Mouse (Mus musculus) lung, adult 18-20 months (tissue): ENCODE results near the gene Haus5.
A peak's percentile ranks its signal among the peaks of the same experiment; 100 is the strongest.

ENCODE experiments used
- DNase-seq, 2 experiments: peaks; one replicate each; pipeline ENCODE4 v3.0.0; 2022; ENCODE audit warnings: mixed read lengths in 2 of 2

Haus5 gene

GRCm38 (mm10) chr7:30664529-30665200 is at the start of gene Haus5:
Gene Haus5 (minus strand): TSS chr7:30664994.
- DNase-seq, result peak; percentile 89 to 92

- no peak for DNase-seq
These were observed 47.1 kb upstream of the Haus5 start, which contains the start of gene Atp4a for GRCm38 (mm10) chr7:30711942-30712341. Gene Atp4a (plus strand): TSS chr7:30712209.

- no peak for DNase-seq
These were observed 42.6 kb upstream of the Haus5 start for GRCm38 (mm10) chr7:30707441-30707840.

- no peak for DNase-seq
These were observed 41.6 kb upstream of the Haus5 start for GRCm38 (mm10) chr7:30706214-30706882.

GRCm38 (mm10) chr7:30698589-30698988 is 33.8 kb upstream of the Haus5 start, which contains the start of gene 2200002J24Rik:
Gene 2200002J24Rik (plus strand): TSS chr7:30698926.
- peak in 1 of 2 experiments; percentile 14 for DNase-seq

GRCm38 (mm10) chr7:30698101-30698500 is 33.3 kb upstream of the Haus5 start:
- DNase-seq, result no peak

GRCm38 (mm10) chr7:30688325-30688724 is 23.5 kb upstream of the Haus5 start:
- DNase-seq, result no peak

GRCm38 (mm10) chr7:30683425-30683824 is 18.6 kb upstream of the Haus5 start:
- no peak for DNase-seq

GRCm38 (mm10) chr7:30681897-30682296 is 17.1 kb upstream of the Haus5 start:
- DNase-seq, result no peak

- DNase-seq, result no peak
These were observed 13.6 kb upstream of the Haus5 start for GRCm38 (mm10) chr7:30678263-30678975.

GRCm38 (mm10) chr7:30671480-30671879 is 6.7 kb upstream of the Haus5 start, which contains the start of gene Pmis2:
Gene Pmis2 (minus strand): TSS chr7:30671605.
- DNase-seq, result no peak

GRCm38 (mm10) chr7:30669229-30669628 is 4.4 kb upstream of the Haus5 start:
- no peak for DNase-seq

GRCm38 (mm10) chr7:30665321-30665720 is 527 bp upstream of the Haus5 start:
- DNase-seq, result peak in 1 of 2 experiments; percentile 5

- DNase-seq, result peak; percentile 99
These were observed 14.9 kb downstream of the Haus5 start, which contains the start of gene Rbm42 for GRCm38 (mm10) chr7:30649591-30650540. Gene Rbm42 (minus strand): TSS chr7:30650317.

- DNase-seq, result no peak
These were observed 25.7 kb downstream of the Haus5 start for GRCm38 (mm10) chr7:30639083-30639482.

- no peak for DNase-seq
These were observed 28.4 kb downstream of the Haus5 start for GRCm38 (mm10) chr7:30636395-30636794.

- DNase-seq, result no peak
These were observed 29.0 kb downstream of the Haus5 start, which contains the start of gene Etv2 for GRCm38 (mm10) chr7:30635752-30636151. Gene Etv2 (minus strand): TSS chr7:30635852.

- DNase-seq, result peak; percentile 19 to 21
These were observed 30.2 kb downstream of the Haus5 start for GRCm38 (mm10) chr7:30634621-30635020.

- no peak for DNase-seq
These were observed 30.9 kb downstream of the Haus5 start for GRCm38 (mm10) chr7:30633762-30634412.

- no peak for DNase-seq
These were observed 35.8 kb downstream of the Haus5 start for GRCm38 (mm10) chr7:30629013-30629412.

GRCm38 (mm10) chr7:30626647-30627046 is 38.1 kb downstream of the Haus5 start:
- DNase-seq, result no peak
